Mouse (Mus musculus) lung, postnatal 10 days (tissue): ENCODE results near the gene AI467606.
A peak's percentile ranks its signal among the peaks of the same experiment; 100 is the strongest.
"Not testable (repeated sequence)": the region's sequence is repeated elsewhere in the genome, so short reads cannot be mapped to it uniquely, and the experiment has no call there.

ENCODE experiments used
- DNase-seq: peaks from one replicate; pipeline ENCODE4 v3.0.0; 2021

Gene AI467606

DNA sequence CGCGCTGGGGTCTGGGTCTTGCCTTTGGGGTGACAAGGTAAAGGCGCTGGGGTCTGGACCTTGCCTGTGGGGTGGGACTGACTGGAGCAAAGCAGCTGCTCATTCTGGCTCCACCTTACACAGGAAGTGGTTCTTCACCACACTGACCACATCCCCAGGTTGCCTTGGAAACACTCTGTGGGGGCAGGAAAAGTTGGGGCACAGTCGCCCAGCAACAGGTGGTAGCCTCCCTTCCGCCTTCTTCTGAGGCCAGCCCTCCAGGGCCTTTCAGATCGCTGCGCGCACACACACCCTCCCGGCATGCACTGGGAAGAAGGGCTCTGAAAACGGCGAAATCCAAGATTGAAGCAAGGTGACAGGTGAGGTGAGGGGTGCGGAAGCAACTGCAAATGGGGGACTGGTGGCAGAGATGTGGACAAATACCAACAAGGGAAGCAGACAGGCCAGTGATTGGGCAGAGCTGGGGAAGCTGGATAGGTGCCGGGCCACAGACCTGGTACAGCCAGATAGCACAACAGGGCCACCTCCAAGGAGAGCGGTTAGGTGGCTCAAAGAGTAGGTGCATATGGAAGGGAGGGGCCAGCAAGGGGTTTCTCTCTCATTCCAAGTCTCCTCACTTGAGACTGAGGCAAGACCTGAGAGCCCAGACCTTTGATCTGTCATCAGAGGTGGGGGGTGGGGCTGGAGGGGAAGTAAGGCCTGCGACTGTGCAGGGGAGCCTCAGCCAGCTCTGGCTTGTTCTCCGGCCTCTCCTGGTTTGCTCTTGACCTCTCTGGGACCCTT, at the start of gene AI467606:
AI467606 (plus strand) TSS at position 246 of the 783 bp plus-strand sequence.
- DNase-seq: peak; percentile 81

DNA sequence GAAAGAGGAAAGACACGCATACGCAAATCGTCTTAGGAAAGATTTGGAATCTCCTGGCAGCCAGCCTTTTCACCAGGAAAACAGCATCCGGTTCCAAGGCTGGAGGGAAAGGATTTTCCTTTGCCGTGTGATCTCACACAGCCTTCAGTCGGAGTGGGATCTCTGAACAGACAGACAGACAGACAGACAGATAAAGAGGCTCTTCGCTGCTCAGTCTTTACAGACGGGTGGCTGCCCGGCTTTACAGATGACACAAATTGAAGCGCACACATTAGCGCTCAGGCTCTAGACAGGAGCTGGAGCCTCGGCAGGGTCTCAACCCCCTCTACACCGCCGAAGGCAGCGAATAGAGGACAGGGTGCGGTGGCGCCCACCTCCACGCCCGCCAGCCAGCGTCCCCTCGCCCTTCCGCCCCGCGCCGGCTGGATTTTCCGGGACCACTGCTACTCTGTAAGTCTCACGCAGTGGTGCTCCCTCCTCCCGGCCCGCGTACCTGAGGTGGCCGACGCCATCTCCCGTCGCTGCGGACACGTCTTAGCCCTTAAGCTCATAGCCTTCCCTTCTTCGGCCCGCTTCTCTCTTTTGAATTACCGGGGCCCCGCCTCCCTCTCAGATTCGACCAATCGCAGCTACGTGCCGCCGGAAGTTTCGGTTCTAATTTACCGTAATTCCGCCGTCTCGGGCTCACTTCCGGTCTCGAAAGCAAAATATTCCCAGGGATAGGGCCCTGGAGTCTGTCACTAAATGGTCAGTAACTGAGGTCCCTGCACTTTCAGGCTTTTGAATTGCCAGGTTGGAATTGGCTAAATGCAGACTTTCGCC, 49.1 kb upstream of the AI467606 start, which contains the start of gene Kif22:
Kif22 (minus strand) TSS at position 621 of the 822 bp plus-strand sequence.
- peak; percentile 94 for DNase-seq

DNA sequence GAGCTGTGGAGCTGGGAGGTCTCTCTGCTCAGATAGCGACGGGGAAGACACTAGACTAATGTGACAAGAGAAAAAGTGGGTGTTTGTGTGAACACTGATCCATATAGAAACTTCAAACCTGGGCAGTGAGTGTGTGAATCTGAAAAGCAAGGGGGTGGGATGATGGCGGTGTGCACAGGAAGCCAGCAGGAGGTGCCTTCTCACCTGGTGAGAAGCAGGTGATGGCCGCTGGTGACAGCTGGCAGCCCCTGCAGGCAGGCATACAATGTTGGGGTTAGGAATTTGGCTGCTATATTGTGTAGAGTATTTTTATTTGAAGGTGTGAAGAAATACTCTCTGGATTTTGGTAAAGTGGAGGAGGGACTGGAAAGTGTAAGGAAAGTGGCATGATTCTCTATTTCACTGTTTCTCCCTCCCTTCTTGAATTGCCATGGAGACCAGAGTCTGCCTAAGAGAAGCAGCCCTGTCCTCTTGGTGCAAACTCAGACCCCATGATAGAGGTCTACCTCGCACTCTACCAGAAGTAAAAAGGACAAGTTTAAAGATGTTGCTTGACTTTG, 36.1 kb upstream of the AI467606 start:
- DNase-seq: no peak

DNA sequence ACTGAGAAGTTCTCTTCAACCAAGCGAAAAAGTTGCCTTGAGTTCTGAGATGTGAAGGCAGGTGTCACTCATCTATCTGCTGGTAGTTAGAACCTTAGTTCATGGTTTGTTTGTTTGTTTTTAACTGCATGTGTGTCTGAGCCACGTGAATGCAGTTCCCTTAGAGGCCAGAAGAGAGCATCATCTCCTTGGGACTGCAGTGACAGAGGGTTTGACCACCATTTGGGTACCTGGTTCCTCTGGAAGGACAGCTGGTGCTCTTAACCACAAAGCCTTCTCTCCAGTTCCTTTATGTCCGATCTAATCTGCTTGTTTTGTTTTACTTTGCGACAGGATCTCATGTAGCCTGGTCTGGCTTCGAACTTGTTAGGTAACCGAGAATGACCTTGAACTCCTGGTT, 25.6 kb upstream of the AI467606 start:
- no peak for DNase-seq

DNA sequence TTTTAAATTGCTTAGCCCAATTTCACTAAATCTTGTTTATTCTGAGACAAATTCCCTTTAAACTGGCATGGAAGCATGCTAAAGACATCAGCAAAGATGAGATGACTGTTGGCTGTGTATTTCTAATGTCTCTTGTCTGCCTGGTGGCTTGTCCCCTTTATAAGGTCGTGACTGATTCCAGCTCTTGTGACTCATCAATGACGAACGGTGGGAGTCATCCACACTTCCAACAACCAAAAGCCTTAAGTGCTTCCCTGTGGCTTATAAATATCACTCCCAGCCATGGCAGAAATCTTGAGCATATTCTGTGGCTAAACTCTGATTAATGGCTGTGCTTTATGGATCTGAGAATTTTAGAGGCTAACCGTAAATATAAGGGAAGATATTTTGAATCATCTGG, 24.8 kb upstream of the AI467606 start:
- no peak for DNase-seq

DNA sequence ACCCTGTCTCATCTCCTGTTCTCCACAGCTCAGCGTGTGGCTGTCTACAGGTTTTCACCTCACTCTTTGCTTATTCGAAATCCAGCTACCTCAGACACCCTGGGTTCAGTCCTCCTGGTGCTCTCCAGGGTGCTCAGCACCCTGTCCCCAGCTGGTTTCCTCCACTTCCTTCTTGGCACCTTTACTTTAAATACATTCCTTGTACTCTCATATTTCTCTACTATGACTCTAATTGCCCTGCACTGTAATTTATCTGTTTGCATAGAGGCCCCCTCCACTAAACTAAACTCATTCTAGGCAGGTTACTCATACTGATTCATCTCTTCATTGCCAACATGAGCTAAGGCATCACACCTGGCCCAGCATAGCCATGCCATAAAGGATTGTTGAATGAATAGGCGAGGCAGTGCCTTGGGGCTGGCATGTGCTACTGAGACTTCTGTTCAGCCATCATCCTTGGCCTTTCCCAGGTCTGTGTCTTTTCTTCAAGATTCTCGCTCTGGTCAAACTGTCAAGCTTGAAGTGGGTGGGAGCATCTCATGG, 20.2 kb upstream of the AI467606 start:
- no peak for DNase-seq

DNA sequence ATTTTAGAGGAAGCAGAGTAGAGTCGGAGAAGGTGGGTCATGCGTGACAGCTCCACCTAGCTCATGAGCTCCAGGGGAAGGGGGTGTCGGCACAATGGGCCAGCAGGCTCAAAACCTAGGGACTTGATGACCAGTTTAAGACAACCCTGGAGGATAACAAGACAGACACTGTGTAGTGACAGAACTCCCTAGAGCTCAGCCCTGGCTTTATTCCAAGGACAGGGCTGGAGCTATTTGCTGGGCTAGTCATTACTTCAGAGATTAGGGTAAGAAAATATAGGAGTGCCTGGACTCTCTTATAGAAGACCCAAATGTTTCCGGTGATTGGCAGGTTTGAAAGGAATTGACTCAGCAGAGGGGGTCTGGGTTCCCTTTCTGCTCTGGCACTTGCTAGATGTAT, 17.9 kb upstream of the AI467606 start:
- no peak for DNase-seq

DNA sequence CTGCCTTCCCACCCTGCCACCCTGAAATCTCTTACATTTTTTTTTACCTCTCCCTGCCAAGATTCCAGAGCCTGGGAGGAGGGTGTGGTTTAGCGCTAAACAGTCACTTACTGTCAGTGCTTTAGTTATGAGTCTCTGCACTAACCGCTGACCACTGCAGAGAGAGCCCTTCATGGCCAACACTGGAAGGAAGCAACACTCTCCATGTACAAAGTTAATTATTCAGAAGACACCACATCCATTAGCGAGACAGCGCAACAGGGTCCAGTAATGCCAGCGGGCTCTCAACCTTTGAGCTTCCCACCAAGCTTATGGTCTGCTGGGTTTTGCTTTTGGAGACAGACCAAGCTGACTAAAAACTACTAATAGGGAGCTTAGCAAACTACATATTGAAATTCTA, 15.0 kb upstream of the AI467606 start:
- DNase-seq: no peak

DNA sequence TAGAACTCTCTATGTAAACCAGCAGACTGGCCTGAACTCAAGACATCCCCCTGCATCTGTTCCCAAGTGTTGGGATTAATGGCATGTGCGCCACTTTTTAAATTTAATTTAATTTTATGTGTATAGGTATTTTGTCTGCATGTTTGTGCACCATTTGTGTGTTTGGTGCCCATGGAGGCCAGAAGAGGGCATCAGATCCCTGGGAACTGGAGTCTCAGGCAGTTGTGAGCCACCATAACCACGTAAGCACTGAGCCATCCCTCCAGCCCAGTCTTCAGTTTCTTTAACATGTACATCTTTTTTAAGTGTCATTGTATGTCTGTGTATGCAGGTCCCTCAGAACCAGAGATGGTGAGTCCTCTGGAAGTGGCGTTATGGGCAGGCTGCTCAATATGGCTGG, 13.5 kb upstream of the AI467606 start:
- DNase-seq: no peak

DNA sequence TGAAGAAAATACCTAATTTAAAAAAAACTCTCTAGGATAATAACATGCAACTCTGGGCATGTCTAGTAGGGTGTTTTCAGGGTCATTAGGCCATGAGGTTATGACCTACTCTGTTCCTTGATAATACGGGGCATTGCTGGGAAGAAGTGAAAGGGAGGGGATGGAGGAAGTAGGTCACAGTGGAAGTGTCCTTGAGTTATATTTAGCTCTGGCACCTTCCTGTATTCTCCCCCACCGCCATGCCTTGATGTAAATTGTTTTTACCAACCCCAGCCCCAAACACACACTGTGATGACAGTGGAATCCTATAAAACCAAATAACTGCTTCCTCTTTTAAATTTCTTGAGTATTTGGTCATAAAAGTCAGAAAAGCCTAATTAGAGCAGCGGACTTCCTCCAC, 11.1 kb upstream of the AI467606 start:
- DNase-seq: no peak

DNA sequence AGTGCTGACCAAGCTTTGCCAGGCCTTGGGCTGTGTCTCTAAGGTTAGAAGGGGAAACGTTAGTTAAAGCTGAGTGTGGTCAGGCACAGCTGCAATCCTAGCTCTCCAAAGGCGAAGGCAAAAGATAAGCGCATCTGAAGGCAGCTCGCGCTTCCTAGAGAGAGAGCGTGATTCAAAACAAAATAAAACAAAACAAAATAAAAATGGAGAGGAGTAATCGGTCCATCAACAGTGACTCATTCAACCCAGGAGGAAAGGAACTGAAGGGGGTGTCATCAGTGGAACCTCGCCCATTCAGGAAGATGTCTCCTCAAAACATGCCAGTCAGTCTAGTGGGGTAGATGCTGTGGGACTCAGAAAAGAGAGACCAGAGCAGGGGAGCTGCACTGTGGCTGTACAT, 8.9 kb upstream of the AI467606 start:
- DNase-seq: no peak

DNA sequence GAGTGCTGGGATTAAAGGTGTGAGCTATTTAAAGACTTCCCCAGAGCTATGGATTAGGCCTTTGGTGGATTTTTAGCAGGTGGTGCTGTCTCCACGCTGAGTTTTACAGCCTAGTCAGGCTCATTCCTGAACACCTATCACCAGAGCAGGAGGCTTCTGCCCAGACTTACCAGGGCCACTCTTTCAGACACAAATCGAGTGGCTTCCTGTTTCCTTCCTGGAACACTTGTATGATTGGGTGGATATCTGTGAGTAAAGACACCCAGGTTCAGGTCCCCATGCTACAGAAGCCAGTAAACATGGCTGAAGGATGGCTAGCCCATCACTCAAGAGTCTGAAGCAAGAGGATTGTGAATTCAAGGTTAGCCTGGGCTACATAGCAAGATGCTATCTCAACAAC, 8.2 kb upstream of the AI467606 start:
- DNase-seq: no peak

DNA sequence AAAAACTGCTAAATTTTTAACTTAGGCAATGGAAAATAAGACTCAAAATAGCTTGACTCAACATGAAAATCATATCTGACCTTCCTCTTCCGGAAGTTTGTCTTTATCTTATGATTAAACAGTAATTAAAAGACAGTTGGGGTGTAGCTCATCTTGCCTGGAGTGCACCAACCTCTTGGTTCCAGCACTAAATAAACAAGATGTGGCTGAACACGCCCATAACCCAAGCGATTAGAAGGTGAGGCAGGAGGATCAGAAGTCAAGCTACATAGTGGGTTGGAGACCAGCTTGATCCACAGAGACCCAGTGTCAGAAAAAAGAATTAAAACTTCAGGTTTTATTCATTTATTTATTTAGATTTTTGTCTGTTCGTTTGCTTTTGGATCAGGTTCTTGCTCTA, 7.5 kb upstream of the AI467606 start:
- DNase-seq: no peak

DNA sequence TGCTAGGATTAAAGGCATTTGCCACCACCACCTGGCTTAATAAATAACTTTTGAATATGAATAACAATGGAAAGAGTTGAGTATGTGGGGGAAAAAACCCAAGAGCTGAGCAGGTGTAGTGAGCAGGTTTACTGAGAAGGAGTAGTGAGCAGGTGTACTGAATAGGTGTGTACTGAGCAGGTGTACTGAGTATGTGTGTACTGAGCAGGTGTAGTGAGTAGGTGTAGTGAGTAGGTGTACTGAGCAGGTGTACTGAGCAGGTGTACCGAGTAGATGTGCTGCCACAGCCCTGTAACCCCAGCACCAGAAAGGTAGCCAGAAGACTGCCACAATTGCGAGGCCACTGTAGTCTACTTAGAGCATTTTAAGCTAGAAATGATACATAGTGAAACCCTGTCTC, 6.4 kb upstream of the AI467606 start:
- DNase-seq: no peak

DNA sequence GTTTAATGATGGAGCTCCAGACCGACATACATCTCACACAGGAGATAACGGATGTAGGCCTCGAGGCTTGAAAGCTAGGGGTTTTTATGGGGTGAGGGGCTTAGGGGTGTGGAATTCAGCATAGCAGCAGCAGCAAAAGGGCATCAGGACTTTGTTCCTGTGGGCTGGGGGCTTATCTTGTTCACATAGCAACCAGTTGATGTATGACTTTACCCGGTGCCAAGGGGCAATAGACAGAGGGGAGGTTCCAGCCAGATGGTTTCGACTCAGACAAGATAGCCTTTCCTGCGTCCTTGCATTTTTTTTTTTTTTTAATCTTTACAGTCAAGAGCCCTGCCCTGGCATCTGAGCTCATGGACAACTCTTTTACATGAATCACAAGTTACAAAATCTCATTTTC, 5.4 kb upstream of the AI467606 start:
- not testable (repeated sequence) for DNase-seq

DNA sequence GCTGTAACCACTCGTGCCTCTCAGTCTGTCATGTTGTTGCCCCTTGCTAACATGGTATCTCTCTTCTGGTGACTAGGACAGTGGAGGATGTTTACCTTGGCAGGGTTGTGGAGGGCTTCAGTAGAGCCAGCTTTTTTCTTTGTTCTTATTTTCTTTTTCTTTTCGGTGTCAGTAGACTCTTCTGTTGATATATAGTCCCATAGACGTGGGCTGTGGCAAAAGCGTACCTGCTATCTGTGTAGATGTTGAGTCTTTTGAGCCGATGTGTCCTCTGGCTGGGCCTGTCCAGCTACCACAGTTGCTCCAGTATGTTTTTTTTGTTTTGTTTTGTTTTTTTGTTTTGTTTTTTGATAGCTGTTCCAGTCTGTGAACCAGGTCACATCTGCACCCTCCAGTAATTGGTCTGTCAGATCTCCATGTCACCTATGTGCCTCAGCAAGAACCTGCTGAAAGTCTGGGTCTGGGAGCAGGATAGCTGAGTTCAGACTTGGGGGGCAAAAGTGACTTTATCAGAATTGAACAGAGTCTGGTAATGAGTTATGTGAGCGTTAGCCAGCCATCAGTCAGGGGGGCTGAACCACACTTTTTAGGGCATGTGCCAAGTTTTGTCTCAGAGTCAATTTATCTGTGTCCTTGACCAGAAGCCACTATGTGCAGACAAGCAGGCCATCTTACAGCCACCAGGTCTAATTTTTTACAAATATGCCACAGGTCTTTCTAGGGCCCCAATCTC, 3.7 kb upstream of the AI467606 start, which contains the start of gene Zg16:
Zg16 (minus strand) TSS at position 51 of the 733 bp plus-strand sequence.
- not testable (repeated sequence) for DNase-seq

DNA sequence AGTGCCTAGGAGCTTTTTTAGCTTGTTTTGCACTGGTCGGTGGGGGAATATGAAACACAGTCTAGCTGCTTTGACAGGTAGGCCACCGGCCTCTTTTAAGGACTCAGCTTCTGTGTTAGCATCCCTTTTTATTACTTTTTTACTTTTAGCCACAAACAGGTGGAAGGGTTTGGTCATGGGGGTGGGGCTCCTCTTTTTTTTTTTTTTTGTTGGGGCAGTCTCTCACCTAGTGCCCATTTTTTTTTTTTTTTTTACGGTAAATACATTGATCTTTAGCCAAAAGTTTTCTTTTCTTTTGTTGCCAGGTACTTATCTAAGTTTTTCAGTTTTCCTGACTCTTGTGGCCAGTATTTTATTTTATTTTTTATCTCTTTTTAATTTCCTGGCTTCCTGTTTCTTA, 3.1 kb upstream of the AI467606 start:
- DNase-seq: no peak

DNA sequence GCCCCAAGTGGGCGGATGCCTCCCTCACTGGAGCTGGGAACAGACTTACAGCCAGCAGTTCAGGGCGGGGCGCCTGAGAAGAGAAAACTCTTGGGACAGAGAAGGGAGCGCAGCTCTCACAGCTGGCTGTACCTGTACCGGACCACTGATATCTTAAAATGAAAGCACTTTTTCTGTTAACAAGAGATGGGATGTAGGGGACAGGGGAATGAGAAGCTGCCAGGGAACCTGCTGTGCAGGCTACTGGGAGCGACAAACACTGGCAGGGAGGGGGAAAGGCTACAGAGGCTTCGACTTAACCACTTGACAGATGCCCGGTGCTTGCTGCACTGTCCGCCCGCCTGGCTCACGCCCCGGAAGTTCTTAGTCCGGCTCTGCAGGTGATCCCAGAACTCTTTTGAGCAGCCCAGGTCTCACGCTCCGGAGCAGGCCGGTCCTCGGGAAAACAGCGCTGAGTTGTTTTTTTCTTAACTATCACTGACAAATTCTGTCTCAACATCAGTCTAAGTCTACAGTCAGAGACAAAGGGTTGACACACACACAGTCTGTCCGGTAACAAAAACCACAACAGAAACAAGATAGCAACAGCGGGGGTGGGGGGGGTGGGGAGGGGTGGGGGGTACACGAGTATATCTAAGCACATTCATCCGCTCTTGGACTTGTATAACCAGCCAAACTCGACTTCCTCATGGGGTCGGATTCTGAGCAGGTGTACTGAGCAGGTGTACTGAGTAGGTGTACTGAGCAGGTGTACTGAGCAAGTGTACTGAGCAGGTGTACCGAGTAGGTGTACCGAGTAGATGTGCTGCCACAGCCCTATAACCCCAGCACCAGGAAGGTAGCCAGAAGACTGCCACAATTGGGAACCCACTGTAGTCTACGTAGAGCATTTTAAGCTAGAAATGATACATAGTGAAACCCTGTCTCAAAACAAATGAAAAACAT, 2.0 kb upstream of the AI467606 start:
- DNase-seq: no peak

DNA sequence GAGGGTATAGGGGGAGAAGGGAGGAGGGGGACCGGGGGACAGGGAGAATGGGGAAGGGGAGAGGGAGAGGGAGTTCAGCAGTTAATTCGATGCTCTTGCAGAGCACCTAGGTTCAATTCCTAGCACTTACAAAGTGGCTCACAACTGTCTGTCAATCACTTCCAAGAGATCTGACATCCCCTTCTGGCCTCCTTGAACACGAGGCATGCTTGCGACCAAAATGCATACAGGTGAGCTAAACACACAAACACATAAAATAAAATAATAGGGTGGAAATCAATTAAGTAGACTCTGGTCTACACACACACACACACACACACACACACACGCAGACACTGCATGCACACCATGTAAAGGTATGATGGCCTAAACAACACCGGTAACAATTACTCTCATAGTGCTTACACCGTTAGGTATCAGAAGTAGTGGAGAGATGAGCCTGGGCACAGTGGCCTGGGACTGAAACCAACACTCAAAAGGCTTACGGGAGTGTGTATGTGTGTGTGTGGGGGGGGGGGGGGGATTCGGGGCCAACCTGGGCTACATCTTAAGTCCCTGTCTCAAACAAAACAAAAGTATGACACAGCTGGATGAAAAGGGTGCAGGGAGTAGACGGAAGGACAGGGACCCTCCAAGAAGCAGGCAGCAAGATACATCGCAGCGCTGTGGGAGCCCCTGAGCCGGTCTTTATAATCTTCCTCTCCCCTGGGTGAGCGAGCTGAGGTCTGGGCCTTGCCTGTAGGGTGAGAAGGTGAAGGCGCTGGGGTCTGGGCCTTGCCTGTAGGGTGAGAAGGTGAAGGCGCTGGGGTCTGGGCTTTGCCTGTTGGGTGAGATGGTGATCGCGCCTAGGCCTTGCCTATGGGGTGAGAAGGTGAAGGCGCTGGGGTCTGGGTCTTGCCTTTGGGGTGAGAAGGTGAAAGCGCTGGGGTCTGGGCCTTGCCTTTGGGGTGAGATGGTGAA, 725 bp upstream of the AI467606 start:
- DNase-seq: no peak

DNA sequence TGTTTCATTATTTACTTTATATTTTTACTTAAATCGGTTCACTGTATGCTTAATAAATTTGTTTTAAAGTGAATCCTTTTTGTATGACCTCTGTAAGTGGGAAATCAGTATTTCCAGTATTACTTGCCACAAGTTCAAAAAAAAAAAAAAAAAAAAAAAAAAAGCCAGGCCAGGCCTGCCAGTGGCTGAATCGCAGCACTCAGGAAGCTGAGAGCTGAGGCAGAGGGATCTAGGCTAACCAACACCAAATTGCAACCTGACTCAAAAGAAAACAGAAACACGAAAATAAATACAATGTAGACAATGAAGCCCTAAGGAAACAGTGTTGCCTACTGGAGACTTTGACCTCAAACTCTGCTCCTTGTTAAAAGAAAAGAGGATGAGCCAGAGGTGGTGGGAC, 2.8 kb downstream of the AI467606 start:
- DNase-seq: no peak
